Mouse (Mus musculus) ovary, postnatal 36 days (tissue): ENCODE data around the gene Sipa1.

Experiments used
- DNase-seq: peaks from one replicate; pipeline ENCODE4 v3.0.0; 2022; ENCODE audit warnings: low spot score, mixed read lengths

The Sipa1 gene

GRCm38 (mm10) chr19:5603664-5604063 lies 59.8 kb downstream of the Sipa1 start:
- DNase-seq: no peak

- DNase-seq: peak; percentile 74
Measured at GRCm38 (mm10) chr19:5601752-5602541, 61.6 kb downstream of the Sipa1 start, which contains the start of gene Rnaseh2c. Gene Rnaseh2c, plus strand, starts transcription at chr19:5601873.
